Mouse (Mus musculus): ENCODE data around the gene C1qtnf4. TPM values are rescaled to one million over a fixed set of nuclear protein-coding genes. Genes with fewer than 3 reads are reported as not detected.
A peak's percentile ranks its signal among the peaks of the same experiment; 100 is the strongest.
"Not testable (repeated sequence)": the region's sequence is repeated elsewhere in the genome, so short reads cannot be mapped to it uniquely, and the experiment has no call there.

The C1qtnf4 gene
- total RNA-seq, 2 experiments from 2014 or later = 3.3 to 4.8 TPM

GRCm38 (mm10) chr2:90881824-90882223, 3.8 kb upstream of the C1qtnf4 start:
- no peak for DNase-seq

- DNase-seq = no peak
Observed at GRCm38 (mm10) chr2:90886436-90886835, 776 bp downstream of the C1qtnf4 start.

- no peak for DNase-seq
Observed at GRCm38 (mm10) chr2:90887627-90888026, 2.0 kb downstream of the C1qtnf4 start.

- peak; percentile 68 for DNase-seq
Observed at GRCm38 (mm10) chr2:90889550-90890548, 4.2 kb downstream of the C1qtnf4 start.

- no peak for DNase-seq
Observed at GRCm38 (mm10) chr2:90893673-90894298, 8.1 kb downstream of the C1qtnf4 start.

GRCm38 (mm10) chr2:90894299-90894677, 8.6 kb downstream of the C1qtnf4 start:
- DNase-seq = not testable (repeated sequence)

GRCm38 (mm10) chr2:90903398-90903797, 17.7 kb downstream of the C1qtnf4 start:
- DNase-seq = no peak

- peak; percentile 93 for DNase-seq
Observed at GRCm38 (mm10) chr2:90904076-90904855, 18.6 kb downstream of the C1qtnf4 start, which contains the start of the genes Kbtbd4 and Ndufs3. Gene Kbtbd4 (plus strand): TSS chr2:90904740. Gene Ndufs3 (minus strand): TSS chr2:90904827.

GRCm38 (mm10) chr2:90904856-90905224, 19.2 kb downstream of the C1qtnf4 start:
- DNase-seq = no peak

- no peak for DNase-seq
Observed at GRCm38 (mm10) chr2:90906721-90907120, 21.1 kb downstream of the C1qtnf4 start.

GRCm38 (mm10) chr2:90910861-90911260, 25.2 kb downstream of the C1qtnf4 start:
- DNase-seq = no peak

GRCm38 (mm10) chr2:90911668-90912067, 26.0 kb downstream of the C1qtnf4 start:
- DNase-seq = no peak

- DNase-seq = peak; percentile 66
Observed at GRCm38 (mm10) chr2:90913671-90914070, 28.0 kb downstream of the C1qtnf4 start.

- DNase-seq = no peak
Observed at GRCm38 (mm10) chr2:90915516-90915915, 29.9 kb downstream of the C1qtnf4 start.

- no peak for DNase-seq
Observed at GRCm38 (mm10) chr2:90916560-90917232, 31.0 kb downstream of the C1qtnf4 start.

GRCm38 (mm10) chr2:90917233-90917998, 31.8 kb downstream of the C1qtnf4 start:
- DNase-seq = peak; percentile 87

GRCm38 (mm10) chr2:90917999-90918698, 32.5 kb downstream of the C1qtnf4 start:
- DNase-seq = peak; percentile 58

- DNase-seq = no peak
Observed at GRCm38 (mm10) chr2:90921178-90921577, 35.5 kb downstream of the C1qtnf4 start.

GRCm38 (mm10) chr2:90922636-90923035, 37.0 kb downstream of the C1qtnf4 start:
- DNase-seq = no peak

GRCm38 (mm10) chr2:90928566-90928965, 42.9 kb downstream of the C1qtnf4 start:
- DNase-seq = no peak

All from adrenal gland, postnatal 10 days (tissue).